Mouse (Mus musculus): ENCODE measurements around the gene Thop1.

The Thop1 gene

DNA sequence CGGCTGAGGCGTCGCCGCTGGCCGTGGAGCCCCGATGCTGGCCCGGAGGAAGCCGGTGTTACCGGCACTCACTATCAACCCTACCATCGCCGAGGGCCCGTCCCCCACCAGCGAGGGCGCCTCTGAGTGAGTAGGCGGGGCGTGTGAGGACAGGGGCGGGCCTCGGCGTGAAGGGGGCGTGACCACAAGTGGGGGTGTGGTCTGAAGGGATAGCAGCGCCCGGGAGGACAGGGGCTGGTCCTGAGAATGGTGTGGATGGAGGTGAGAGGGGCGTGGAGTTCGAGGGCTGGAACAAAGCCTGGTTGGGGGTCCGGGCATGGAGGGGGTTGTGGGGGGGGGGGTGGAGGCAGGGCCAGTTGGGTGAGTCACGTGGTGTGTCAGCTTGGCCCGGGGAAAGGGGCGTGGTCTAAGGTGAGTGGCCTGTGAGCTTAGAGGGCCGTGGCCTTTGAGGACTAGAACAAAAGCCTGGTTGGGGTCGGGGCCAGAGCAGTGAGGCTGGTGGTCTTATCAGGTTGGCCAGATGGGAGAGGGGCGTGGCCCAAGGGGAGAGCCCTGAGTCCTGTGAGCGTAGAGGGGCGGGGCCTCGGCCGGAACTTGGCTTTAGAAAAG lies 36.4 kb downstream of the Thop1 start:
- DNase-seq (ENCODE audit: low spot score in 2 of 2): peak; percentile 68 to 82

DNA sequence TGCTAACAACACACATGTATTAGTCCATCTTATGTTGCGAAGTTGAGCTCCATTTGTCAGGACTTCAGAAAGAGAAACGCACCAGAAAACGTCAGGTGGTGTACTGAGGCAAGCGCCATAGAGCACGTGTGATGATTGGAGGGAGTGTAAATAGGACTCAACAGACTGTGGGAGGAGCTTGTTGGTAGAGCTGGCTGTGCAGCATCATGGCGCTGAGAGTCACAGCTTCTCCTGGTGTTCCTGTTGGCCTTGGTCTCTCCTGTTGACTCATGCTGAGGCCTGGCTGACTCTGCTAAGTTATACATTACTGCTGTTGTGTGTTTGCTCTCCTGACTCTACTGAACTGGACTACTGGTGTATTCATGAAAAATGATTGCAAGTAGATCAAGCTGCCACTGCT lies 43.1 kb downstream of the Thop1 start:
- no peak for DNase-seq (ENCODE audit: low spot score in 2 of 2)

DNA sequence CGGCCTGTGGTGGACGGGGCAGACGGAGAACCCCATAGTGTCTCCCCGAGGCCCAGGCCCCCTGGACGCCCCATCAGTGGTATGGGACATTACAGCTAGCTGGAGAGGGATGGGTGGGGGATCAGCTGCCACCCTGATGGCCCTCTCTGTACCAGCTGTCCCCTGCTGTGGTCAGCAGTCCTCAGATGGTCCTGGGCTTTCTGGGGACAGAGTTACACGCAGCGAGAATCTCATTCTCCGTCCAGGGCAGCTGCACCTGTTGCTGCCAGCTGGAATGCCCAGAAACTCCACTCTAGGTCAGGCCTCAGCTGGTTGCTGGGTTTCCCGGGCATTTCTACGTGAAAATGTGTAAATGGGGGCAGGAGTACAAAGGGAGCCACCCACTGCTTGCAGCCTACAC lies 49.8 kb downstream of the Thop1 start:
- DNase-seq (ENCODE audit: low spot score in 2 of 2): no peak

DNA sequence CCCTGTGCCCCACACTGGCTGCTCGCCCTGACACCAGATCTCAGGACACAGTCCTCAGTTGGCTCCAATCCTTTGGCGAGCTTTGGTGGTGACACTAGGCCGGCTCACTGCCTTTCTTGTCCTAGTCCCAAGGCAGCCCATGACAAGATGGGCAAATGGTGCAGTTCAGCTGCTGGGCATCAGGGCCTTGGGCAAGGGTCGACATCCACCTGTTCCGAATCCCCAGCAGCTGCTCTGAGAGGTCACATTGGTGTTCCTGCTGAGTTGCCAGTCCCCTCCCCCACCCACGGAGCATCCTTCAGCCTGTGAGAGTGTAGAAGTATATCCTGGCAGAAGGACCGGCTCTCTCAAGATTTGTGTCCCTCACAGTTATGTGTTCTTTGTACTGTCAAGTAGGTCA lies 50.8 kb downstream of the Thop1 start:
- DNase-seq (ENCODE audit: low spot score in 2 of 2): no peak

DNA sequence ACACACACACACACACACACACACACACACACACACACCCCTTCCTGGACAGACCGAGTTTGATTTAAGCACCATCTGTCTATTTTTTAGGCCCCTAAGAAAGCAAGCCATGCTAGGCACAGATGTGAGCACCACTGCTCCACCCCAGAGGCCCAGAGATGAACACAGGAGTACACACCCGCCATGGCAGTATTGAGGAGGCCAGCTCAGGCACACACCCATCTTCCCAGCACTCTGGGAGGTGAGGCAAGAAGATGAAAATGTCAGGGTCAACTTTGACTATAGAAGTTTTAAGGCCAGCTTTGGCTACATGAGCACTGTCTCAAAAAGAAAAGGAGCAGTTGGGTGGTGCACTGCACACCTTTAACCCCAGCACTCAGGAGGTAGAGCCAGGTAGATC lies 53.1 kb downstream of the Thop1 start:
- no peak for DNase-seq (ENCODE audit: low spot score in 2 of 2)

DNA sequence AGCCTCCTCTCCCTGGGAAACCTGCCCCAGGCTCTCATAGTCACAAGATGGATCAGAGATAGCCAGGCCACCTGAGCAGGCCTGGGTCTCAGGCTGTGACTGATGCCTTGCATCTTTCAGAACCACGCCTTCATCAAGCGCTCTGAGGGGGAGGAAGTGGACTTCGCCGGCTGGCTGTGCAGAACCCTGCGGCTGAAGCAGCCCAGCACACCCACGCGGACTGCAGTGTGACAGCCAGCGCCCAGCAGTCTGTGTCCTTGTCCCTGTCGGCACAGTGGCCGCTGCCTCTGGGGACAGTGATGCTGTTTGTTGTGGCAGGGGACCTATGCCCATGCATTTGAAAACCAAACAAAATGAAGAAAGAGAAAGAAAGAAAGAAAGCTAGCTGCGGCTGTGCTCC lies 53.7 kb downstream of the Thop1 start:
- DNase-seq (ENCODE audit: low spot score in 2 of 2): peak in 1 of 2 experiments; percentile 57

Data from left cerebral cortex, adult 9 months (tissue).